Mouse (Mus musculus): Measurements from ENCODE around the gene Prima1. TPM values are rescaled to one million over a fixed set of nuclear protein-coding genes. Genes with fewer than 3 reads are reported as not detected.

Gene Prima1
- polyA plus RNA-seq (2016; fragmentation: Nextera tagmentation; extraction: Ambion mirVana), result 2.9 and 3.0 TPM in 2 replicates

- Histone ChIP-seq H3K4me2 (replicated peaks) (peak within 1 kb of the TSS; percentile 94), H3K9me3 (no peaks in the 10 kb centered on the region), H3K4me1 (peaks cover 22% of the 10 kb centered on the region), H3K4me3 (peak within 1 kb of the TSS; percentile 82), H3K9ac (replicated peaks) (peak within 1 kb of the TSS; percentile 89), H3K36me3 (no peaks in the 10 kb centered on the region), H3K27me3 (peaks cover 47% of the 10 kb centered on the region), H3K27ac (replicated peaks) (peak within 1 kb of the TSS; percentile 84)
- peak; percentile 86 for ATAC-seq (ENCODE audit: low FRiP score, low read depth)
- 0% methylated on average over 52 of the region's 54 CpGs for WGBS
Measured at GRCm38 (mm10) chr12:103242083-103242581, at the start of gene Prima1. Gene Prima1, minus strand, starts transcription at chr12:103242150.

DNA sequence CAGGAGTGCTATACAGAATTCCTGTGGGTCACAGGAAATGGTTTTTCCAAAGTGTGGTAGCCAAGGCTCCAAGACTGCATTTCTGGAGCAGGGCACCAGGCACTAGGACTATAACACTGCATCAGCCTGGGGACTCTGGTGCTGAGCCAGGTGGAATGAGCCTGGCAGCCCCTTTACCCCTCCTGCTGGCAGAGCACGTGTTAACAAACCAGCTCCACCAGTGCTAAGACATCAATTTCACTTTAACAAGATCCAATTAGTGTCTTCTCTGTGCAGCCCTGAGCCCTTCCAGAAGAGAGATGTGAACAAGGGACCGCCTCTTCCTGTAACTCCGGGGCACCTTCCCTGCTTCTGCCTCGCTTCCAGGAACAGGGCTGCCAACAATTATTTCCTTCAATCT lies 45.3 kb upstream of the Prima1 start:
- Histone ChIP-seq H3K27ac (replicated peaks) (no peak overlapping the region), H3K4me3 (no peak overlapping the region), H3K4me2 (replicated peaks) (no peak overlapping the region), H3K4me1 (no peaks in the 10 kb centered on the region; the same call in 1 of the 2 replicates), H3K9ac (replicated peaks) (no peak overlapping the region), H3K27me3 (no peaks in the 10 kb centered on the region), H3K9me3 (no peaks in the 10 kb centered on the region), H3K36me3 (no peaks in the 10 kb centered on the region)
- WGBS, result 82% methylated on average over 4 of the region's 4 CpGs
- no peak for ATAC-seq (ENCODE audit: low FRiP score, low read depth)

- no peak overlapping the region for H3K27ac ChIP-seq (replicated peaks)
- no peak overlapping the region for H3K4me3 ChIP-seq
Measured at GRCm38 (mm10) chr12:103283411-103283810, 41.5 kb upstream of the Prima1 start.

GRCm38 (mm10) chr12:103282936-103283335 lies 41.0 kb upstream of the Prima1 start:
- no peak overlapping the region for H3K9ac ChIP-seq (replicated peaks)
- no peak overlapping the region for H3K27ac ChIP-seq (replicated peaks)
- WGBS, result 64% methylated on average over 6 of the region's 6 CpGs
- H3K4me1 ChIP-seq, result no peaks in the 10 kb centered on the region
- no peaks in the 10 kb centered on the region for H3K36me3 ChIP-seq
- H3K27me3 ChIP-seq, result no peaks in the 10 kb centered on the region
- H3K4me3 ChIP-seq, result no peak overlapping the region
- H3K9me3 ChIP-seq, result peaks cover 5% of the 10 kb centered on the region
- H3K4me2 ChIP-seq (replicated peaks), result no peak overlapping the region
- no peak for ATAC-seq (ENCODE audit: low FRiP score, low read depth)

More at GRCm38 (mm10) chr12:103283411-103283810, 41.5 kb upstream of the Prima1 start:
- Histone ChIP-seq H3K36me3 (no peaks in the 10 kb centered on the region), H3K9ac (replicated peaks) (no peak overlapping the region), H3K27me3 (no peaks in the 10 kb centered on the region), H3K9me3 (no peaks in the 10 kb centered on the region; the same call in 1 of the 2 replicates), H3K4me1 (no peaks in the 10 kb centered on the region), H3K4me2 (replicated peaks) (no peak overlapping the region)
- no peak for ATAC-seq (ENCODE audit: low FRiP score, low read depth)
- WGBS, result 94% methylated on average over 3 of the region's 3 CpGs

GRCm38 (mm10) chr12:103281912-103282311 lies 40.0 kb upstream of the Prima1 start:
- peaks cover 10% of the 10 kb centered on the region for H3K9me3 ChIP-seq
- H3K36me3 ChIP-seq, result no peaks in the 10 kb centered on the region
- no peak overlapping the region for H3K27ac ChIP-seq (replicated peaks)
- WGBS, result 85% methylated on average over 4 of the region's 4 CpGs
- no peak for ATAC-seq (ENCODE audit: low FRiP score, low read depth)
- H3K4me3 ChIP-seq, result no peak overlapping the region
- H3K4me2 ChIP-seq (replicated peaks), result no peak overlapping the region
- H3K27me3 ChIP-seq, result no peaks in the 10 kb centered on the region
- H3K9ac ChIP-seq (replicated peaks), result no peak overlapping the region
- H3K4me1 ChIP-seq, result no peaks in the 10 kb centered on the region

DNA sequence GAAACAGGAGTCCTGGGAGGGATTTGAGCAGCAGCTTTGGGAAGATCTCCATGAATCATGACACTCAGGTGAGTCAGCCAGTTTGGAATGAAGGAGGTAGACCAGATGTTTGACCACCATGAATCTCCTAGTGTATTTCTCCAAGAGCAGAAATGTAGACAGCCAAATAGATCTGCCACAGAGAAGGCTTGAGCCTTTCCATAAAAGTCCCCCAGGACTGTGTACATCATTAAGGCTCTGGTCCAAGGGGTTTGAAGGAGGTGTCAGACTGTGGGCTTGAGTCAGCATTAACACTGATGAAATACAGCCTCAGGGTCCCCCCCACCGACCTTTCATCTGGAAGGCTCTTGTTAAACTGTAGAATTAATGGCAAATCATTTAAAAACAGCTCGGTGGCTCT lies 39.5 kb upstream of the Prima1 start:
- no peak overlapping the region for H3K9ac ChIP-seq (replicated peaks)
- ATAC-seq (ENCODE audit: low FRiP score, low read depth), result no peak
- peaks cover 10% of the 10 kb centered on the region for H3K9me3 ChIP-seq
- no peaks in the 10 kb centered on the region for H3K4me1 ChIP-seq
- H3K27ac ChIP-seq (replicated peaks), result no peak overlapping the region
- no peaks in the 10 kb centered on the region for H3K36me3 ChIP-seq
- H3K4me2 ChIP-seq (replicated peaks), result no peak overlapping the region
- 74% methylated on average over 2 of the region's 2 CpGs for WGBS
- H3K4me3 ChIP-seq, result no peak overlapping the region
- no peaks in the 10 kb centered on the region for H3K27me3 ChIP-seq

GRCm38 (mm10) chr12:103276422-103276821 lies 34.5 kb upstream of the Prima1 start:
- 82% methylated on average over 4 of the region's 4 CpGs for WGBS

GRCm38 (mm10) chr12:103273732-103274131 lies 31.8 kb upstream of the Prima1 start:
- H3K4me1 ChIP-seq, result no peaks in the 10 kb centered on the region
- H3K36me3 ChIP-seq, result no peaks in the 10 kb centered on the region
- H3K27me3 ChIP-seq, result no peaks in the 10 kb centered on the region
- no peak overlapping the region for H3K27ac ChIP-seq (replicated peaks)
- H3K9me3 ChIP-seq, result peaks cover 10% of the 10 kb centered on the region
- no peak overlapping the region for H3K4me3 ChIP-seq
- no peak overlapping the region for H3K4me2 ChIP-seq (replicated peaks)
- 88% methylated on average over 2 of the region's 2 CpGs for WGBS
- no peak for ATAC-seq (ENCODE audit: low FRiP score, low read depth)
- H3K9ac ChIP-seq (replicated peaks), result no peak overlapping the region

More at GRCm38 (mm10) chr12:103276422-103276821, 34.5 kb upstream of the Prima1 start:
- no peaks in the 10 kb centered on the region for H3K27me3 ChIP-seq
- no peaks in the 10 kb centered on the region for H3K36me3 ChIP-seq
- ATAC-seq (ENCODE audit: low FRiP score, low read depth), result no peak
- no peak overlapping the region for H3K27ac ChIP-seq (replicated peaks)
- H3K4me3 ChIP-seq, result no peak overlapping the region
- H3K4me1 ChIP-seq, result no peaks in the 10 kb centered on the region
- H3K9ac ChIP-seq (replicated peaks), result no peak overlapping the region
- H3K4me2 ChIP-seq (replicated peaks), result no peak overlapping the region
- peaks cover 10% of the 10 kb centered on the region for H3K9me3 ChIP-seq

- H3K4me2 ChIP-seq (replicated peaks), result no peak overlapping the region
- WGBS, result 70% methylated on average over 6 of the region's 6 CpGs
- ATAC-seq (ENCODE audit: low FRiP score, low read depth), result no peak
- H3K9ac ChIP-seq (replicated peaks), result no peak overlapping the region
- no peak overlapping the region for H3K4me3 ChIP-seq
- H3K27me3 ChIP-seq, result no peaks in the 10 kb centered on the region
- no peaks in the 10 kb centered on the region for H3K36me3 ChIP-seq
- H3K4me1 ChIP-seq, result no peaks in the 10 kb centered on the region
- peaks cover 6% of the 10 kb centered on the region; the same call in 1 of the 2 replicates for H3K9me3 ChIP-seq
- H3K27ac ChIP-seq (replicated peaks), result no peak overlapping the region
Measured at GRCm38 (mm10) chr12:103273051-103273450, 31.1 kb upstream of the Prima1 start.

GRCm38 (mm10) chr12:103272176-103272575 lies 30.2 kb upstream of the Prima1 start:
- WGBS, result 94% methylated on average over 3 of the region's 3 CpGs
- no peaks in the 10 kb centered on the region for H3K4me1 ChIP-seq
- no peaks in the 10 kb centered on the region for H3K27me3 ChIP-seq
- no peak for ATAC-seq (ENCODE audit: low FRiP score, low read depth)
- H3K4me2 ChIP-seq (replicated peaks), result no peak overlapping the region
- H3K4me3 ChIP-seq, result no peak overlapping the region
- H3K9ac ChIP-seq (replicated peaks), result no peak overlapping the region
- H3K36me3 ChIP-seq, result no peaks in the 10 kb centered on the region
- no peak overlapping the region for H3K27ac ChIP-seq (replicated peaks)
- H3K9me3 ChIP-seq, result no peaks in the 10 kb centered on the region

DNA sequence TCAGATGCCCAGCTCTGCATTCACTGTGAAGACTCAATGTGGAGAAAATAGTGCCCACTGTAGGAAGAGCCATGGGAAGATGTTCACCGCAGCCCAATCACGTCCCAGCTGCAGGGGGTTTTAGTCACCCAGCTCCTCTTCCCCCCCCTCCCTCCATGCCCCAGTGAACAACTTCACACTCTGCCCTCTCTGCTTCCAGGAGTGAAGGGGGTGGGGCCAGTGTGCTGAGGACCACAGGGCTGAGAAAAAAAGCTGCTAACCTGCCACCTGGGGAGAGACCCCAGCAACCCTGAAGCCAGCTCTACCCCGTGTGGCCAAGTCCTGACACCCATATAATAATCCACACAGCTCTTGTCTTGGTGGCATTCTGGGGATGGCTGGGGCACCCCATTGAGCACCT lies 24.7 kb upstream of the Prima1 start:
- 17% methylated on average over 3 of the region's 3 CpGs for WGBS
- Histone ChIP-seq H3K4me2 (replicated peaks) (no peak overlapping the region), H3K27me3 (no peaks in the 10 kb centered on the region), H3K4me1 (no peaks in the 10 kb centered on the region), H3K36me3 (no peaks in the 10 kb centered on the region), H3K9ac (replicated peaks) (no peak overlapping the region), H3K4me3 (no peak overlapping the region), H3K27ac (replicated peaks) (no peak overlapping the region), H3K9me3 (no peaks in the 10 kb centered on the region)
- ATAC-seq (ENCODE audit: low FRiP score, low read depth), result no peak

DNA sequence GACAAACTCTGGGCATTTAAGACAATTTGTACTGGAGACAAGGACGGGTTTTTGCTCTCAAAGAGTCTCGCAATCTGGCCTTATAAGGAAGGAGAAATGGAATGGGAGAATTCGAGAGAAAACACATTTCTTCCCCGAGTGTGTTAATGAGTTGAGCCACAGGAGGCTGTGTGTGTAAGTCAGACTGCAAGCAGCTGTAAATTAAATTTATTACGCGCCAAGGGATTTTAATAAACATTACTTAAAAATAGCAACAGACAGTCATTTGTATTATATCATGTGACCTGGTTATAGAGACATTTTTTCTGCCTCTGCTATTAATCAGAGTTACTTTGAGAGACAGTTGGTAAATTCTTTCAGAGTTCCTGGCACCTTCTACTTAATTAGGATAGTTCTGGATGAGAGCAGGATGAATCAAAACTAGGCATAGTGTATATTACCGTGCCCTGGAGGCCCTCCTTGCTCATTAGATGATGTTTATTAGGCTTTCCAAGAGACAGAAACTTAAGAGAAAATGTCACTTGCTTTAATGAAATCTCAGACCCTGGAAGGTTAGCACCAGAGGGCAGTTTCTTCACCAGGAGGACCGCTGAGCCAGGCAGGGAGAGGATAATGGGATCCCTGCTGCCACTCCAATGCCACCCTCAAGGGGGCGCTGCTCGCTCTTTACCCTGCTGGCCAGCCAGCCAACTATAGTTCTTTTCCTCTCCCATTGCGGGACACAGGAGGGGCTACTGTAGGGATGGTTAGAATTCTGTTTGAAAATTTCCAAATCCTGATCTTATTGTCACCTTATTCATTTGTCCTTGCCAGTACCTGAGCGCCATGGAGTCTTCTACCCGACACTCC lies 20.3 kb upstream of the Prima1 start:
- Histone ChIP-seq H3K4me1 (no peaks in the 10 kb centered on the region), H3K36me3 (no peaks in the 10 kb centered on the region), H3K27ac (replicated peaks) (no peak overlapping the region), H3K27me3 (no peaks in the 10 kb centered on the region), H3K4me2 (replicated peaks) (no peak overlapping the region), H3K4me3 (no peak overlapping the region), H3K9me3 (no peaks in the 10 kb centered on the region), H3K9ac (replicated peaks) (no peak overlapping the region)
- no peak for ATAC-seq (ENCODE audit: low FRiP score, low read depth)
- WGBS, result 69% methylated on average over 13 of the region's 13 CpGs

Data from midbrain, embryonic 12.5 days (tissue).